ENCODE assay signal across 12 mouse cellular contexts in the genomic region with DNA sequence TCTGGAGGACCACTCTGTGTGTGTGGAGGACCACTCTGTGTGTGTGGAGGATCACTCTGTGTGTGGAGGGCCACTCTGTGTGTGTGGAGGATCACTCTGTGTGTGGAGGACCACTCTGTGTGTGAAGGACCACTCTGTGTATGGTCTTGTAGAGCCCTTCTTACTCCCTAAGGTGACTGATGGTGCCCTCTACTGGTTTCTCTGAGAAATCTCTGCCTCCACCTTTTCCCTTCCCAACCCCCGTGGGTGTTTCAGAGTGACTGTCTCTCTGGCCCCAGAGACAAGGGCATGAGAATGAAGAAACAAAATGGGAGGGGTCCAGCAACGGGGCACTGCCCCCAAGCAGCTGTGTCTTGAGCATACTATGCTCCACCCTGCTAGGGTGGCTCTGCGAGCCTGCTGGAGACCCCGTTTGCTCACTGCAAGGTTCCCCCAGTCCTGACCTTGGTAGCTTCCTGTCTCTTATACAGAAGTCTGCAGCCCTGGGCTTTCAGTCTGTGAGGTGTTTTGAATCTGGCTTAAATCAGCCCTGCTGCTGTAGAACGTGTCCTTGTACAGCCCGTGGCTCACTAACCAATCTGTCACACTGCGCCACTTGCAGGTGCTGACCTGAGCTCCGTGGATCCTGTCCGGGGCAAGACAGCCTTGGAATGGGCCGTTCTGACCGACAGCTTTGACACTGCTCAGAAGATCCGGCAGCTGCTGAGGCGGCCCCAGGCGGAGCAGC. TPM values are rescaled to one million over a fixed set of nuclear protein-coding genes. Genes with fewer than 3 reads are reported as not detected.
DNase-seq lines count a peak whose midpoint lies in the region; ATAC-seq and TF ChIP-seq lines count a peak whose summit lies in the region.
"Had no signal": no experiment of that assay in that cellular context is flagged by ENCODE, and none has a peak within 500 bp of the region (broad histone marks: within the 10 kb centered on the region; RNA-seq: fewer than 3 reads in every experiment).

No protein-coding gene starts in this region.

- H3K9me3 ChIP-seq in heart, embryonic 11.5 days (replicated peaks; ENCODE audit: control insufficient read depth, low read length) = 0 out of 2 replicates have a peak, but pooled peaks cover 3% of the 10 kb centered on the region
- H3K9me3 ChIP-seq in intestine, postnatal 0 days (ENCODE audit: control insufficient read depth) = no peaks in the 10 kb centered on the region

- no peak overlapping the region for H3K4me2 ChIP-seq in heart, embryonic 11.5 days
- no peak overlapping the region for H3K4me2 ChIP-seq in intestine, postnatal 0 days (replicated peaks; ENCODE audit: low read depth)

- ATAC-seq in heart, embryonic 11.5 days (replicated peaks; ENCODE audit: insufficient number of reproducible peaks, low FRiP score, low TSS enrichment) = 0 out of 2 replicates have a peak, but pooled peaks have one; percentile 3
- no peak for ATAC-seq in intestine, postnatal 0 days

- peak; percentile 73 for TF ChIP-seq CTCF in intestine, postnatal 0 days (IDR thresholded peaks at IDR 0.05; ENCODE audit: low read depth)

- no peaks in the 10 kb centered on the region for H3K36me3 ChIP-seq in heart, embryonic 11.5 days (ENCODE audit: control insufficient read depth, insufficient read depth, low read length)
- no peaks in the 10 kb centered on the region for H3K36me3 ChIP-seq in intestine, postnatal 0 days (ENCODE audit: control insufficient read depth, insufficient read depth)

- peaks cover 2% of the 10 kb centered on the region; the same call in 1 of the 2 replicates for H3K4me1 ChIP-seq in heart, embryonic 11.5 days (ENCODE audit: control insufficient read depth, insufficient read depth, low read length)
- no peaks in the 10 kb centered on the region for H3K4me1 ChIP-seq in intestine, postnatal 0 days (replicated peaks; ENCODE audit: control insufficient read depth, insufficient read depth, low read length)

- H3K27me3 ChIP-seq in heart, embryonic 11.5 days (ENCODE audit: control insufficient read depth, insufficient read depth, low read length) = no peaks in the 10 kb centered on the region
- no peaks in the 10 kb centered on the region for H3K27me3 ChIP-seq in intestine, postnatal 0 days (replicated peaks; ENCODE audit: control insufficient read depth, insufficient read depth, low read length)

- H3K4me3 ChIP-seq in heart, embryonic 11.5 days (ENCODE audit: low read depth, low read length) = no peak overlapping the region
- no peak overlapping the region for H3K4me3 ChIP-seq in intestine, postnatal 0 days (ENCODE audit: low read depth, low read length)
- H3K4me3 ChIP-seq: myocyte had no signal

- intact Hi-C loops in heart, postnatal 14 days (cut with DNase I) = loop anchor here (10.0 kb wide), 1 partner anchor 364 kb away; no protein-coding TSS in a partner anchor

- H3K27ac ChIP-seq in heart, embryonic 11.5 days (ENCODE audit: low read depth, low read length) = no peak overlapping the region
- H3K27ac ChIP-seq in intestine, postnatal 0 days (ENCODE audit: low read depth, low read length) = no peak overlapping the region

- no peak overlapping the region for H3K9ac ChIP-seq in heart, embryonic 11.5 days (ENCODE audit: low read depth, low read length)
- H3K9ac ChIP-seq in intestine, postnatal 0 days (ENCODE audit: low read depth, low read length) = no peak overlapping the region

- no peak for DNase-seq in heart, postnatal 14 days
- DNase-seq in ovary, postnatal 36 days (ENCODE audit: low spot score) = peak; percentile 36
- DNase-seq in ovary, adult 18-20 months (ENCODE audit: low spot score) = no peak
- DNase-seq in urinary bladder, postnatal 4 days (ENCODE audit: low spot score in 2 of 2) = no peak
- no peak for DNase-seq in frontal cortex, postnatal 14 days (ENCODE audit: low spot score in 2 of 2)
- DNase-seq in frontal cortex, postnatal 36 days (ENCODE audit: low spot score in 2 of 2) = no peak

- WGBS in heart, embryonic 11.5 days (ENCODE audit: insufficient replicate concordance) = 54% methylated on average over 14 of the region's 14 CpGs
- WGBS in intestine, postnatal 0 days = 64% methylated on average over 14 of the region's 14 CpGs

RNA-seq across cellular contexts. Expression of a gene that starts 3.0 kb away (rescaled TPM):
- not detected in 2 replicates for polyA plus RNA-seq in heart, embryonic 11.5 days (2014; fragmentation: Nextera tagmentation; extraction: Ambion mirVana)
- not detected for total RNA-seq in heart, postnatal 14 days (2021)
- polyA plus RNA-seq in intestine, postnatal 0 days (2015; fragmentation: Nextera tagmentation; extraction: Ambion mirVana) = not detected in 2 replicates
- total RNA-seq: layer of hippocampus, adult 18-20 months had no signal
- polyA plus RNA-seq: frontal cortex, adult 2 months; myocyte; urinary bladder, adult 2 months had no signal

RNA-seq across cellular contexts. Expression of a gene that starts 9.8 kb away (rescaled TPM):
- polyA plus RNA-seq in heart, embryonic 11.5 days (2014; fragmentation: Nextera tagmentation; extraction: Ambion mirVana) = 1.5 and 2.0 TPM in 2 replicates
- 10 to 100 TPM; 28.5 to 31.5 TPM for total RNA-seq in heart, postnatal 14 days (2021)
- polyA plus RNA-seq in intestine, postnatal 0 days (2015; fragmentation: Nextera tagmentation; extraction: Ambion mirVana) = 13.8 and 14.6 TPM in 2 replicates

RNA-seq across cellular contexts. Expression of a gene that starts 40.2 kb away (rescaled TPM):
- polyA plus RNA-seq in heart, embryonic 11.5 days (2014; fragmentation: Nextera tagmentation; extraction: Ambion mirVana) = 0.30 and 0.33 TPM in 2 replicates
- total RNA-seq in heart, postnatal 14 days (2021) = 1 to 10 TPM; 2.3 to 2.8 TPM
- polyA plus RNA-seq in intestine, postnatal 0 days (2015; fragmentation: Nextera tagmentation; extraction: Ambion mirVana) = 0.16 and 0.33 TPM in 2 replicates

RNA-seq across cellular contexts. Expression of a gene that starts 55.3 kb away (rescaled TPM):
- polyA plus RNA-seq in heart, embryonic 11.5 days (2014; fragmentation: Nextera tagmentation; extraction: Ambion mirVana) = 8.0 and 8.9 TPM in 2 replicates
- 10 to 100 TPM; 14.5 to 14.7 TPM for total RNA-seq in heart, postnatal 14 days (2021)
- 6.0 and 6.8 TPM in 2 replicates for polyA plus RNA-seq in intestine, postnatal 0 days (2015; fragmentation: Nextera tagmentation; extraction: Ambion mirVana)
